Mouse (Mus musculus) kidney, adult 2 months (tissue): Measurements from ENCODE around the gene Pdap1.
"Not testable (repeated sequence)": the region's sequence is repeated elsewhere in the genome, so short reads cannot be mapped to it uniquely, and the experiment has no call there.

ENCODE experiments used
- CTCF ChIP-seq: fragments of 200-500 bp; conservative IDR thresholded peaks from 2 replicates; pipeline ENCODE4 v1.5.1; 2011; ENCODE audit warnings: low read depth, mild to moderate bottlenecking, control low read depth, low read length, moderate library complexity, mixed read lengths; ENCODE audit not compliant: insufficient read depth, insufficient read length
- POLR2A ChIP-seq: fragments of 200-500 bp; IDR thresholded peaks from one replicate; pipeline ENCODE4 v1.6.1; 2011; ENCODE audit warnings: low read depth, low read length, control low read depth

- TF ChIP-seq CTCF, POLR2A: not testable (repeated sequence)
These were observed 56.8 kb downstream of the Pdap1 start for GRCm38 (mm10) chr5:145083201-145083600.
